Mouse (Mus musculus) liver, postnatal 0 days (tissue): Measurements from ENCODE around the gene Tfdp1.

Experiments
- CTCF ChIP-seq: sonication (generic); IDR thresholded peaks from 2 replicates; pipeline ENCODE4 v1.5.1; 2016; ENCODE audit warnings: antibody characterized with exemption, low read depth
- EP300 ChIP-seq: IDR thresholded peaks from 2 replicates; pipeline ENCODE4 v1.6.1; 2016; ENCODE audit warnings: antibody characterized with exemption, low read depth, mild to moderate bottlenecking

DNA sequence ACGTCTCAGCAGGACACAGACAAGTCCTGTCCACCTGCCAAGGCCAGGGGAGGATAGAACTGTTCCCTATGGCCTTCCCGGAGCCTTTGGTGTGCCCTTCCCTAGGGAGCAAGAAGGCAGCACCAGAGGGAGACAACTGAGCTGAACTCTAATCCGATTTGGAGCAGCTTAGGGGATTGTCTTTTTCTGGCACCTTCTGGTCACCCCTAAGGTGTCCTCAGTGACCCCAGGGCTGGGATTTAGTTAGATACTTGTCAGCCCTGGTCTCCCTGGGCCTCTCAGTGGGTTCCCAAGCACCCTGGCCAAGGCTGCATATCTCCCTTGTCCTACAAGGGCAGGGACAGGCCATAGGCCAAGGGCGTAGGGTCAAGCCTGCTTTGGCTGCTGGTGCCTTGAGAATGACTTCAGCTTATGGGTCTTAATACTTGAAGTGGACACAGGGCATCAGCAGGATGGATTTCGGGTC lies 66.1 kb downstream of the Tfdp1 start, which contains the start of gene Grk1:
- TF ChIP-seq CTCF (no peak), EP300 (no peak)
